ENCODE assay signal across 27 mouse cellular contexts in genomic region chr17:87073470-87073869, GRCm38 (mm10).
"Had no signal": no experiment of that assay in that cellular context is flagged by ENCODE, and none has a peak within 500 bp of the region (broad histone marks: within the 10 kb centered on the region; RNA-seq: fewer than 3 reads in every experiment).

No protein-coding gene starts in this region.

- H3K27ac ChIP-seq: embryonic facial prominence, embryonic 10.5 days; embryonic facial prominence, embryonic 12.5 days; embryonic facial prominence, embryonic 13.5 days; embryonic facial prominence, embryonic 15.5 days; forebrain, embryonic 10.5 days; forebrain, embryonic 12.5 days; forebrain, embryonic 13.5 days; forebrain, embryonic 15.5 days; gastrocnemius, adult 2 months; heart, adult 2 months had no signal

- ATAC-seq: forebrain, embryonic 13.5 days; forebrain, embryonic 14.5 days; forebrain, embryonic 15.5 days; forebrain, embryonic 16.5 days; forebrain, postnatal 0 days had no signal

- H3K4me3 ChIP-seq: embryonic facial prominence, embryonic 10.5 days; embryonic facial prominence, embryonic 12.5 days; embryonic facial prominence, embryonic 13.5 days; embryonic facial prominence, embryonic 15.5 days; erythroblast, embryonic 14.5 days; forebrain, embryonic 10.5 days; forebrain, embryonic 12.5 days; forebrain, embryonic 13.5 days; forebrain, embryonic 15.5 days; gastrocnemius, adult 2 months; heart, adult 2 months had no signal

- H3K36me3 ChIP-seq: embryonic facial prominence, embryonic 10.5 days; embryonic facial prominence, embryonic 12.5 days; embryonic facial prominence, embryonic 13.5 days; embryonic facial prominence, embryonic 15.5 days; forebrain, embryonic 10.5 days; forebrain, embryonic 12.5 days; forebrain, embryonic 15.5 days had no signal

- DNase-seq: cerebellum, adult 2 months; cerebellum, adult 8-10 months; cerebellum, adult 9-10 months; cerebellum, adult 9-11 months; cerebellum, postnatal 14 days; cerebellum, postnatal 25 days; cerebellum, postnatal 36 days; embryo, embryonic 11 days; forebrain, postnatal 0 days; gastrocnemius, adult 2 months; gastrocnemius, postnatal 10 days; gastrocnemius, postnatal 14 days; gastrocnemius, postnatal 25 days; gastrocnemius, postnatal 36 days; heart, adult 18-20 months; heart, adult 2 months had no signal

- H3K4me1 ChIP-seq: embryonic facial prominence, embryonic 13.5 days; embryonic facial prominence, embryonic 15.5 days; forebrain, embryonic 10.5 days; forebrain, embryonic 12.5 days; forebrain, embryonic 13.5 days; forebrain, embryonic 15.5 days had no signal

- H3K9ac ChIP-seq: embryonic facial prominence, embryonic 12.5 days; embryonic facial prominence, embryonic 13.5 days; embryonic facial prominence, embryonic 15.5 days; forebrain, embryonic 12.5 days; forebrain, embryonic 13.5 days; forebrain, embryonic 15.5 days; forebrain, postnatal 0 days had no signal

- H3K4me2 ChIP-seq: embryonic facial prominence, embryonic 12.5 days; embryonic facial prominence, embryonic 13.5 days; embryonic facial prominence, embryonic 15.5 days; forebrain, embryonic 12.5 days; forebrain, embryonic 13.5 days; forebrain, embryonic 15.5 days had no signal

- H3K9me3 ChIP-seq: embryonic facial prominence, embryonic 13.5 days; embryonic facial prominence, embryonic 15.5 days; forebrain, embryonic 10.5 days; forebrain, embryonic 12.5 days; forebrain, embryonic 13.5 days; forebrain, embryonic 15.5 days had no signal

- H3K27me3 ChIP-seq: embryonic facial prominence, embryonic 12.5 days; embryonic facial prominence, embryonic 13.5 days; embryonic facial prominence, embryonic 15.5 days; forebrain, embryonic 12.5 days; forebrain, embryonic 13.5 days; forebrain, embryonic 15.5 days had no signal
